Mouse (Mus musculus) spleen, postnatal 36 days (tissue): ENCODE results near the gene Ctbs.
A peak's percentile ranks its signal among the peaks of the same experiment; 100 is the strongest.

ENCODE experiments used
- DNase-seq, 2 experiments: peaks; one replicate each; pipeline ENCODE4 v3.0.0; 2022; ENCODE audit warnings: low spot score in 2 of 2, mixed read lengths in 1 of 2

Ctbs gene

DNA sequence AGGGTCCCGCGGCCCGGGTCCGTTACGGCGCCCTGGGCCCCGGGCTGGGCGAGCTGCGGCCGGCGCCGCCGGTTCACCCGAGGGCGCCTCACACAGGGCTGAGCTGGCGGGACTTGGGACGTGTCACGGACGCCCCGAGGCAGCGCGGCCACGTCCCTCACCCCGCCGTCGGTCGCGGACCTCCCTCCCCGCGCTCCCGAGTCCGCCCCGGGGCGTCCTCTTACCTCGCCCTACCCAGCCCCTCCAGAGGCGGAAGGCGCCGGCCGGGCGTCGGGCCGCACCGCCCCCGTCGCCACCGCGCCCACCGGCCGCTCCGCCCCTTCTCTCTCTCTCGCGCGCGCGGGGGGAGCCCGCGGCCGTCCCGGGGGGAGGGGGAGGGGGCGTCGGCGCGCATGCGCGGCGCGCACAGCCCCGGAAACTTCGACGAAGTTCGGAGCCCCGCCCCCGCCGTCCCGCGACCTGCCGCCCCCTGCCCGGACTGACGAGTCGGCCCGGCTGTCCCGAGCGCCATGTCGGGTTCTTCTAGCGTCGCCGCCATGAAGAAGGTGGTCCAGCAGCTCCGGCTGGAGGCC, 49.9 kb downstream of the Ctbs start, which contains the start of the genes Spata1 and Gng5:
Spata1 (minus strand) TSS at position 323 of the 572 bp plus-strand sequence.
Gng5 (plus strand) TSS at position 377 of the 572 bp plus-strand sequence.
- peak; percentile 89 for DNase-seq

DNA sequence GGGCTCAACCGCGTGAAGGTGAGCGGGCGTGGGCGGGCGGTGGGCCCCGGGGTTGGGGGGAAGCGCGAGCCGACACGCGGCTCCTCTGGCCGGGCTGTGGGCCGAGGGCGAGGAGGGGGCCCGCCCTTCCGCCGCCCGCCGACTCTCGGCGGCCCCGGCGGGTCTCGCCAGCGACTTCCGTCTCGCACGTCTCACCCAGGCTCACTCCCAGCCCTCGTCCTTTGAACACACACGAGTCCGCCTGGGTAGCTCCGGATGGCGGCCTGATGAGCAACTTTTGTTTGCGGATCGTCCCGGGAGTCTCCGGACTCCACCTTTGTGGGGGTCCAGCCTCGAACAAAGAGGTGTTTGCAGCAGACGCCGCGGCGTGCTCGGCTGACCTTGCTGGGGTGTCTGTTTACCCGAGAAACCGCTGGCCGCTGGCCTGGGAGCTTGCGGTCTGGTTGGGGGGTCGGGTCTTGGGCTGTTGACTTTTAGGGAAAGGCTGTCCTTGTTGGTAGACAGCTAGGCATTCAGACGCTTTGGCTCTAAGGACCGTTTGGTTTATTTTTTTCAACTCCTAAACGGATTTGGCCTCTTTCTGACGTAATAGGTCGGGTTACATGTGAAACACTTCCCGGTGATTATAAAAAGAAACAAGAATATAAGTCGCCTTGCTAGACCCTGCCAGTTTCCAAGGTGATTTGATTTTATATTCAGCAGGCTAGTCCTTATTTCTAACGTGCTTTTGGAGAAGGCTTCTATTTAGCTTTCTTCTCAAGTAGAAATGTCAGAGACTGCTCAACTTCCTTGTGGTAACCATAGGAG, 50.6 kb downstream of the Ctbs start:
- peak; percentile 64 for DNase-seq

DNA sequence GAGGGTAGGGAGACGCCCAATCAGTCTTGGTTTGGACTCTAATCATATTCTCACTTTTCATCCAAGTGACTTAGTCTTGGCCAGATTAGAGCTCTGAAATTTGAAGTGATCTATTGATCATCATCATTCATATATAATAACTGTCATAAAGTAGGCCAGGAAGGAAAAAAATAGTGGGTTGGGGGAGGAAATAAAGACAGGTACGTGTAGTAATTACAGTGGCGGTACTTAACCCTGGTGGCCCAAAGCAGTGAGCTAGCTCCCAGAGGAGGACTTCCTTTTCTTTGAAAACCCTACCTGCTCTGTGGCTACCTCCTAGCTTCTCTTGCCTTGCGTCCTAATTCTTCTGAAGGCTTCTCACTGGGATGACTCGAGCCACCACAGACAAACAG, 51.2 kb downstream of the Ctbs start:
- no peak for DNase-seq

DNA sequence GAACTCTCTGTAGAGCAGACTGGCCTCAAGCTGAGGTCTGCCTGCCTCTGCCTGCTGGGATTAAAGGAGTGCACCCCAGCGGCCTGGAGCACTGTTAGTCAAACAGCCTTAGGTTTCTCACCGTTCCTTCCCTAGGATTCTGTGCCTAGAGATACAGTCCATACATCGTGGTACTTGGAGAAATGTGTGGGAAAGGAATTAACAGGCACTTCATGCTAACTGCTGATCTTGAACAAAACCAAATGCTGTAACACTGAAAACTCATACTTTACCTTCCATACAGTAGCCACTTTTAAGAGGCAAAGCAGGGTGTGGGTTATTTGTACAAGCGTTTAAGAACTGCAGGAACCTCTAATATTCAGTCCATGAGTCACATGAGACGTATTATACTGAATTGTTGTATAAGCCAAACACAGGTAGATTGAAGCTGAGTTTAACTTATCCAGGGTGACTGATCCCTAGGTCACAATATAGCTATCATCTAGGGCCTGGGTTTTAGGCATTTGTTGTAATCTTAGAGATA, 52.1 kb downstream of the Ctbs start:
- no peak for DNase-seq

DNA sequence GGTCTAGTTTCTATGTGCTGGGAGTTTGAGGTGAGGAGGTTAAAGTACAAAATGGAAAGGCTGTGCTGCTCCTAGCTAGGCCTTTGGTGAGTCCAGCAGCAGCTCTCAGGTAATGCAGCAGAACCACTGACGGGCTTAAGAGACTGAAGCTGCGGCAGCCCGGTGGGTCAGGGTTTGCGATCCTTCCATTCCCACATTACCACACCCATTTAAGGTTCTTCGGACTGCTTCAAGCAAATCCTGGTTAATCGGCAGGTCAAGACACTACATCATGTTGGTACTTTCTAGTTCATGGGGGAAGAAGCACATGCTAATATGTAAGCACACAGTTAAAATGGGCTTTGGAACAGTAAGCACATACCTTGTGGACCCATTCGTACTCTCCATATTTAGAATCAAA, 57.1 kb downstream of the Ctbs start:
- DNase-seq: no peak
